Mouse (Mus musculus) testis, postnatal 10 days (tissue): ENCODE measurements around the gene Dock11.

Experiments used
- DNase-seq: peaks from one replicate; pipeline ENCODE4 v3.0.0; 2021; ENCODE audit warnings: low spot score

The Dock11 gene

DNA sequence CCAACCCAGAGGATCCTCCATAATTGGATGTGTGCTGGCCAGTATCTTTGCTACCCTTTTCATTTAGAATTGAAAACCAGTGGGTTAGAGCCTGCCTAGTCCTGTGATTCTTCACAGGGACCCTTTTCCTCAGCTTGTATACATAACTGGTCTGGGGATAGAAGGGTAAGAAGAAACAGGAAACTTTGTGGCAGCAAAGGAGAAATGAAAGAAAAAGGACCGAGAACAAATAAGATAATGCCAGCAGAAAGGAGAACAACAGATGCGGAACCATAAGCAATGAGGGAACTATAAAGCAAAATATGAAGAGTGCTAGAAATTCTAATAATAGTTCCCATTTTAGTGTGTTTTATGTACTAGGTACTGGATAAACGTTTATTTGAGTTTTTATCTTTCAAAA is 212.7 kb downstream of the Dock11 start:
- DNase-seq = no peak

DNA sequence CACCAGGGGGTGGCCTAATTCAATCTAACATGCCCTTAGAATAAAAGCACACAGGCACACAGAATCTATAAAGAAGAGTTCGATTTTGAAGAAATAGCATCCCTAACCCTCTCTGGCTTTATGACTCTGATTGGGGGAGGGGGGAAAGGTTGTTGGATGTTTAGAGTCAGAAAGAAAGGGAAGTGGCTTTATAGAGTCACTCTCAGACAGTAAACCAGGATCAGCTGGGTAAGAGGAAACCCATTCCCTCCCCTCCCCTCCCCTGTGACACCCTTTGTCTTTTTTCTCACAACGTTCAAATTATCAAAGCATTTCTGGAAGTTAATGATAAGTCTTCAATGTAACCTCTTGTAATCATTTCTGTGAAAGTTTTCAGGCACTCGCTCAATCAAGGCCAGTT is 220.0 kb downstream of the Dock11 start:
- no peak for DNase-seq

DNA sequence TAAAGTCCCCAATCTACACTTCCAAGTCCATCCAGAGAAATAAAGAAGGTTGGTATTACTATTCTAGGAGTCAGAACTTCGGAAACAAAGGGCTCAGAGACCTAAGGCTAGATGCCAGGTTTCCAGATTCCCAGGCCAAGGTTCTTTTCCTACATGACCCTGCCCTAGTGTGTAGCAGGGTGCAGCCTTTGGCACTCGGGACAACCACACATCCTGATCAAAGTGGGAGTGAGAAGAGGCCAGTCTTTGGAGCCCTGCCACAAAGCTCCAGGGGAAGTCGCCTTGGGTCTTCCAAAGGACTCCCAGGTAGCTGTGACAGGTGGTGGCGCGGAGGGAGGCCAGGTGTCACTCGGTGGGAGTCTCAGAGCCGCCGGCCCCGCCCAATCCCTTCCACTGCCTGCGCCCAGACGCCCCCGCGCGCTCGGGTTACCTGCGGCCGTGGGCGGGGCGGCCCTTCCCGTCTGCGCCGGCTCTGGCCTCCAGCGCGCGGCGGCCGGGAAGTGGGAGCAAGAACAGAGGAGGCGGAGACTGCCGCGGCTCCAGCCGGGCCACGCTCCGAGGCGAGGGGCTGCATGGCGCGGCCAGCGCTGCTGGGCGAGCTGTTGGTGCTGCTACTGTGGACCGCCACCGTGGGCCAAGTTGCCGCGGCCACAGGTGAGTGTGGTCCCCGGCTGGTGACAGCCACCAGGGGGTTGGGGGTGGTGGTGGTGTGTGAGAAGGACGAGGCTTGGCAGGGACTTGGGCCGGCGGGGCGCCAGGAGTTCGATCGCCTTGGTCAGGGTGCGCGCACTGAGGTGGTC is 223.2 kb downstream of the Dock11 start, which contains the start of gene Il13ra1:
TSS of gene Il13ra1 (plus strand) at position 489 of the 800 bp plus-strand sequence.
- DNase-seq = peak; percentile 56

DNA sequence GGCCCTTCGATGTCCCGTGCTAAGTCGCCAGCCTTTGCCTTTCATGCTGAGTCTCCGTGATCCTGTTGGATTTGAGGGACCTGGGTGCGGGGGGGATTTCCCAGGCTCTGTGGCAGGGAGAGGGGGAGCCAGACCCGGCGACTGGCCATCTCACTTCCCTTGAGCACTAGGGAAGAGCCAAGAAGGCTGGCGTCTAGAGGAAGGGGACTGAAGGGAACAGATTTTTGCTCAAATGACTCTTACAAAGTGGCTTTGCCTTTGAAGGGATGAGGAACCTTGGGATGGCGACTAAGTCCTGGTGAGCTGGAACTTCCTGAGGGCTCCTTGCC is 223.8 kb downstream of the Dock11 start:
- no peak for DNase-seq

DNA sequence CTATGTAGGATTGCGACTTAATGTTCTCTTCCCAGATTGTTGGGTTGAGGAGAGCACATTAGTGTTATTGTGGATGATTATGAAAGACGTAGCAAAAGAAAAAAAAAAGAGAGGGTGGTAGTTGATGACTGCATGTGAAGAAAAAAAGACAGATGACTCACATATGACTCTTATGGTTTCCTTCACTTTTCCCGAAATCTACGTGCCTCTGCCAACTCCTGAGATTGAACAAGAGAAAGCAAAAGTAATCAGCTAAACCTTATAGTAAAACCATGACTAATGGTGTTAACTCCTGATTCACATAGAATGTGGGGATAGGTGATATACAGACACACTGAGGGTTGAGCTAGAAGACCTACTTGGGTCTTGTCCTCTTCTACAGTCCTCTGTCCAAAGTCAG is 226.5 kb downstream of the Dock11 start:
- no peak for DNase-seq
